In the genomic region with DNA sequence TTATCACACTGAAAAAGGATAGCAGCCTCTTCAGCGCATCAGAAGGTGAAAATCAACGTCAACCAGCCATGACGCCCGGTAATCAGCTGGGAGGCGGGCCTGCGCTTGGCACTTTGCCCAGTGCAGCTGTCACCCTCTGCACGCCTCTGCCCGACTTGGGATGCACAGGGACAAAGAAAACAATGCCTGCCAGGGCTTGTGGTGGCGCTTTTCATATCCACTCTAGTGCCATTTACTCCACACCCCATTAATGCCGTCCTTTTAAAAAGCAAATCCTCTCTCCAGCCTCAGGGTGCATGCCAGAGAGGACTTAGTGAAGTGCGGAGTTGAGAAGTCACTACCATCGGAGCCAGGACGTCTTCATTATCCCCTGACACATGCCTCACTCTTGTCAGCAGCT, we compare ENCODE assay signal across 10 mouse cellular contexts.
A peak's percentile ranks its signal among the peaks of the same experiment; 100 is the strongest.
DNase-seq lines count a peak whose midpoint lies in the region; ATAC-seq and TF ChIP-seq lines count a peak whose summit lies in the region.
"Had no signal": no experiment of that assay in that cellular context is flagged by ENCODE, and none has a peak within 500 bp of the region (broad histone marks: within the 10 kb centered on the region; RNA-seq: fewer than 3 reads in every experiment).

No protein-coding gene starts in this region.

- ATAC-seq in heart, postnatal 0 days (ENCODE audit: insufficient read depth, low read depth): peak; percentile 67
- ATAC-seq in midbrain, postnatal 0 days (ENCODE audit: low FRiP score): no peak
- ATAC-seq in kidney, embryonic 16.5 days (ENCODE audit: low FRiP score, low TSS enrichment): no peak

- DNase-seq in adrenal gland, postnatal 14 days: peak; percentile 52
- no peak for DNase-seq in adrenal gland, adult 18-20 months (ENCODE audit: low spot score in 2 of 2)
- DNase-seq in lung, postnatal 10 days: peak; percentile 45
- no peak for DNase-seq in lung, postnatal 36 days
- peak; percentile 39 for DNase-seq in heart, postnatal 0 days (ENCODE audit: low spot score)
- DNase-seq in midbrain, postnatal 0 days (ENCODE audit: low spot score): peak; percentile 68
- DNase-seq in embryo, embryonic 11 days: no peak
- DNase-seq: cerebellum, adult 9-11 months had no signal

- H3K9ac ChIP-seq in heart, postnatal 0 days (replicated peaks; ENCODE audit: low read depth, low read length): no peak overlapping the region
- H3K9ac ChIP-seq in midbrain, postnatal 0 days (replicated peaks; ENCODE audit: low read length, poor library complexity, severe bottlenecking): no peak overlapping the region
- H3K9ac ChIP-seq in kidney, embryonic 16.5 days (replicated peaks; ENCODE audit: low read length): no peak overlapping the region
- H3K9ac ChIP-seq: lung, embryonic 15.5 days had no signal

- H3K36me3 ChIP-seq in heart, postnatal 0 days (replicated peaks; ENCODE audit: control insufficient read depth, insufficient read depth, low read length): no peaks in the 10 kb centered on the region
- no peaks in the 10 kb centered on the region for H3K36me3 ChIP-seq in midbrain, postnatal 0 days (ENCODE audit: insufficient read depth, low read length)
- H3K36me3 ChIP-seq in kidney, embryonic 16.5 days (ENCODE audit: insufficient read depth, low read length): no peaks in the 10 kb centered on the region
- H3K36me3 ChIP-seq: lung, embryonic 15.5 days had no signal

- 16% methylated on average over 13 of the region's 13 CpGs for WGBS in heart, postnatal 0 days
- 17% methylated on average over 13 of the region's 13 CpGs for WGBS in midbrain, postnatal 0 days
- 28% methylated on average over 13 of the region's 13 CpGs for WGBS in kidney, embryonic 16.5 days

- no peaks in the 10 kb centered on the region for H3K9me3 ChIP-seq in heart, postnatal 0 days (replicated peaks; ENCODE audit: control insufficient read depth, low read length)
- no peaks in the 10 kb centered on the region for H3K9me3 ChIP-seq in midbrain, postnatal 0 days (ENCODE audit: low read length)
- H3K9me3 ChIP-seq in kidney, embryonic 16.5 days (ENCODE audit: low read length): no peaks in the 10 kb centered on the region
- H3K9me3 ChIP-seq: lung, embryonic 15.5 days had no signal

- no peak overlapping the region for H3K4me2 ChIP-seq in heart, postnatal 0 days (ENCODE audit: low read depth, low read length)
- no peak overlapping the region for H3K4me2 ChIP-seq in midbrain, postnatal 0 days (ENCODE audit: low read depth, low read length, poor library complexity, severe bottlenecking)
- no peak overlapping the region for H3K4me2 ChIP-seq in kidney, embryonic 16.5 days (replicated peaks; ENCODE audit: low read depth, low read length)
- H3K4me2 ChIP-seq: lung, embryonic 15.5 days had no signal

- no peaks in the 10 kb centered on the region for H3K27me3 ChIP-seq in heart, postnatal 0 days (ENCODE audit: control insufficient read depth, insufficient read depth, low read length)
- H3K27me3 ChIP-seq in midbrain, postnatal 0 days (ENCODE audit: insufficient read depth, low read length): no peaks in the 10 kb centered on the region
- H3K27me3 ChIP-seq in kidney, embryonic 16.5 days (ENCODE audit: insufficient read depth, low read length): no peaks in the 10 kb centered on the region

- no peak for TF ChIP-seq CTCF in heart, postnatal 0 days (IDR thresholded peaks at IDR 0.05; ENCODE audit: low read depth)
- peak; percentile 1; the same call in 1 of the 2 replicates for TF ChIP-seq CTCF in midbrain, postnatal 0 days (IDR thresholded peaks at IDR 0.05)

- H3K27ac ChIP-seq in heart, postnatal 0 days (ENCODE audit: low read depth): peak overlapping the region; percentile 16; the same call in 1 of the 2 replicates
- no peak overlapping the region; the same call in 1 of the 2 replicates for H3K27ac ChIP-seq in midbrain, postnatal 0 days (ENCODE audit: low read depth, low read length)
- H3K27ac ChIP-seq in kidney, embryonic 16.5 days (ENCODE audit: low read length): no peak overlapping the region
- H3K27ac ChIP-seq: lung, embryonic 15.5 days had no signal

- no peak for TF ChIP-seq EP300 in heart, postnatal 0 days (IDR thresholded peaks at IDR 0.05; ENCODE audit: low read depth)

- H3K4me1 ChIP-seq in heart, postnatal 0 days (ENCODE audit: control insufficient read depth, insufficient read depth): peaks cover 11% of the 10 kb centered on the region
- H3K4me1 ChIP-seq in midbrain, postnatal 0 days (ENCODE audit: insufficient read depth, low read length): 0 out of 2 replicates have a peak, but pooled peaks cover 12% of the 10 kb centered on the region
- peaks cover 31% of the 10 kb centered on the region for H3K4me1 ChIP-seq in kidney, embryonic 16.5 days (ENCODE audit: insufficient read depth, low read length)

- H3K4me3 ChIP-seq in heart, postnatal 0 days (ENCODE audit: low read depth, low read length): no peak overlapping the region
- no peak overlapping the region for H3K4me3 ChIP-seq in midbrain, postnatal 0 days (ENCODE audit: low read depth, low read length)
- H3K4me3 ChIP-seq in kidney, embryonic 16.5 days (ENCODE audit: low read length): no peak overlapping the region
- H3K4me3 ChIP-seq: lung, embryonic 15.5 days had no signal

Comparison
In these comparisons a context has a peak if more than half of its experiments do, and no peak if none do; other contexts are left out.
1. DNase-seq: peak in adrenal gland, postnatal 14 days (single experiment), lung, postnatal 10 days (single experiment), heart, postnatal 0 days (single experiment) and midbrain, postnatal 0 days (single experiment); none in adrenal gland, adult 18-20 months (0 of 2), lung, postnatal 36 days (single experiment) and embryo, embryonic 11 days (single experiment).